Mouse (Mus musculus) bone marrow macrophage, adult 2 months (primary cell): ENCODE measurements at regions not wholly inside any gene's neighbourhood (a gene's known extent, or its start where the extent isn't known, plus 50 kb on each side); places are given as distances from the start of the nearest gene placed in this dataset.
A peak's percentile ranks its signal among the peaks of the same experiment; 100 is the strongest.
"Not testable (repeated sequence)": the region's sequence is repeated elsewhere in the genome, so short reads cannot be mapped to it uniquely, and the experiment has no call there.

Experiments
- H3K27ac ChIP-seq: 2 replicates; pipeline ENCODE4 v1.5.1; 2012; ENCODE audit warnings: low read depth, low read length; ENCODE audit not compliant: insufficient read depth
- H3K4me1 ChIP-seq: 2 replicates; pipeline ENCODE4 v1.6.1; 2012; ENCODE audit warnings: low read length; ENCODE audit not compliant: control insufficient read depth, insufficient read depth
- H3K4me3 ChIP-seq: 2 replicates; pipeline ENCODE4 v1.5.1; 2012; ENCODE audit warnings: mild to moderate bottlenecking, low read length, moderate library complexity; ENCODE audit not compliant: insufficient read depth
- CTCF ChIP-seq: IDR thresholded peaks from 2 replicates; pipeline ENCODE4 v1.5.1; 2012; ENCODE audit warnings: low read depth, mild to moderate bottlenecking, low read length, moderate library complexity
- POLR2A ChIP-seq: IDR thresholded peaks from 2 replicates; pipeline ENCODE4 v1.6.1; 2012; ENCODE audit warnings: mild to moderate bottlenecking, low read depth, low read length, borderline replicate concordance

DNA sequence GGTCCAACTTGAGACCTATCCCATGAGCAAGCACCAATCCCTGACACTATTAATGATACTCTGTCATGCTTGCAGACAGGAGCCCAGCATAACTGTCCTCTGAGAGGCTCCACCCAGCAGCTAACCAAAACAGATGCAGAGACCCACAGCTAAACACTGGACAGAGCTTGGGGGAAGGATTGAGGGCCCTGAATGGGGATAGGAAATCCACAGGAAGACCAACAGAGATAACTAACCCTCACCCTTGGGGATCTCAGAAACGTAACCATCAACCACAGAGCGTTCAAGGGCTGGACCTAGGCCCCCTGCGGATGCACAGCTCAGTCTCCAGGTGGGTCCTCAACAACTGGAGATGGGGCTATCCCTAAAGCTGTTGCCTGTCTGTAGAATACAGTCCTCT is 93.7 kb downstream of the Cd24a start:
- Histone ChIP-seq H3K4me3 (no peak overlapping the region), H3K27ac (no peak overlapping the region), H3K4me1 (peaks cover 29% of the 10 kb centered on the region)
- no peak for TF ChIP-seq CTCF
- TF ChIP-seq POLR2A, result no peak

DNA sequence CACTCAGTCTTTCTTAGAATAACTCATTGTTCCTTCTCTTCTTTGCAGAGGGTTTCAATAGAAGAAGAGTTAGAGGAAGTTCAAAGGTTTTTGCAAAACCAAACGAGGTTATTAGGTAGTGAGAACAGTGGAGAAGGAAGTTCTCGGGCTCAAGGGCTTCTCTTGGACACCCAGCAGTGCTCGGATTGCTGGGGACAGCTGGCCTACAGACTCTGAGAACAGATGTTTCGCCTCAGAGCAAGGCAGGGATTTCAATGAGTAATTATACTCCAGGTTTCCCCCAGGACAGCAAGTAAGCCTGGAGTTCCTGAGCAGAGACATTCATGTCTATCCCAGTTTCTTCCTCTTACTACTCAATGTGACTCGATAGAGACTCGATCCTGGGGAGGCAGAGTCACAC is 94.4 kb downstream of the Cd24a start:
- TF ChIP-seq CTCF, result no peak
- no peak for TF ChIP-seq POLR2A
- Histone ChIP-seq H3K27ac (0 out of 2 replicates have a peak overlapping the region, but pooled peaks have one; percentile 4), H3K4me3 (no peak overlapping the region), H3K4me1 (peaks cover 22% of the 10 kb centered on the region)

DNA sequence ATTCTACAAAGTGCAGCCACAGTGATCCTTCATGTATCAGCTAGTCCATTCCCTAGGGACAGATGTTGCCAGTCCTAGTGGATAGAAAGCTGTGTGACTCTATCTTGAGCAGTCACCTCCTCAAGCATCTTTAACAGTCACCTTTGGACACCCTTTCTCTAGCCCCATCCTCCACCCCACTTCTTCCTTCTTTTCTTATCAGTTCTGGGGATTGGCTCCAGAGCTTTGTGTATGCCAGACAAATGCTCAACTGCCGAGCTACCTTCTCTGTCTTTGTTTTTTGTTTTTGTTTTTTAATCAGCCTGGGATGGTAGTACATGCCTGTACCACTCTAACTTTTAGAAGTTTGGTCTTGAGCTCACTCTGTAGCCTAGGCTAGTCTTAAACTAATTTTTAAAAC is 96.7 kb downstream of the Cd24a start:
- Histone ChIP-seq H3K4me3 (no peak overlapping the region), H3K4me1 (peaks cover 13% of the 10 kb centered on the region), H3K27ac (no peak overlapping the region)
- TF ChIP-seq CTCF (no peak), POLR2A (no peak)

DNA sequence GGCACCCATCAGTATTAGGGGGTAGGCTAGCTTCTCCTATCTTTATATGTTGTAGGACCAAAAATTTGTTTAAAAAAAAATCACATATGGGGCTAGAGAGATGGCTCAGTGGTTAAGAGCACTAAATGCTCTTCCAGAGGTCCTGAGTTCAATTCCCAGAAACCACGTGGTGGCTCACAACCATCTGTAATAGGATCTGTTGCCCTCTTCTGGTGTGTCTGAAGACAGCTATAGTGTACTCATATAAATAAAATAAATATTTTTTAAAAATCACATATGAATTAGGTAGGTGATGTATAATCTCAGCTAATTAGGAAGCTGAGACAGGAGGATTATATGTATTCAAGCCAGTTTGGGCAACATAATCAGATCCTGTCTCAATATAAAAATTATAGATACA is 97.4 kb downstream of the Cd24a start:
- not testable (repeated sequence) for H3K4me1 ChIP-seq

DNA sequence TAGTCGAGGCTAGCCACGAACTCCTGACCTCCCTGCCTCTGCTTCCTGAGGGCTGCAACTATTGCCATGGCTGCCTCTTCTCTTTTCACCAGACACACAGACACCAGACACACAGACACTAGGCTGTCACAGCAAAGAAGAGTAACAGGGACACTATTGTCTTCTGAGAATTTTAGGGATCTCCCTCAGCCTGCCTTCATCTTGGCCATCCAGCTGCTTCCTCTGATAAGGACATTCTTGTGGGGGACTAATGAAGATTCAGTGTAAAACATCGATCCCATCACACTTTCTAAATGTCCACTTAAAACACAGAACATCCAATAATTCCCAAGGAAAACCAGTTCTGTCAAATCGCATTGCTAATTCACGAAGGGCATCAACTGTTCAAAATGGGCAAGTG is 98.2 kb downstream of the Cd24a start:
- Histone ChIP-seq H3K4me3 (no peak overlapping the region), H3K4me1 (peaks cover 9% of the 10 kb centered on the region), H3K27ac (no peak overlapping the region)
- no peak for TF ChIP-seq POLR2A
- no peak for TF ChIP-seq CTCF

More for the DNA sequence above, 97.4 kb downstream of the Cd24a start:
- H3K4me3 ChIP-seq, H3K27ac ChIP-seq: not testable (repeated sequence)

DNA sequence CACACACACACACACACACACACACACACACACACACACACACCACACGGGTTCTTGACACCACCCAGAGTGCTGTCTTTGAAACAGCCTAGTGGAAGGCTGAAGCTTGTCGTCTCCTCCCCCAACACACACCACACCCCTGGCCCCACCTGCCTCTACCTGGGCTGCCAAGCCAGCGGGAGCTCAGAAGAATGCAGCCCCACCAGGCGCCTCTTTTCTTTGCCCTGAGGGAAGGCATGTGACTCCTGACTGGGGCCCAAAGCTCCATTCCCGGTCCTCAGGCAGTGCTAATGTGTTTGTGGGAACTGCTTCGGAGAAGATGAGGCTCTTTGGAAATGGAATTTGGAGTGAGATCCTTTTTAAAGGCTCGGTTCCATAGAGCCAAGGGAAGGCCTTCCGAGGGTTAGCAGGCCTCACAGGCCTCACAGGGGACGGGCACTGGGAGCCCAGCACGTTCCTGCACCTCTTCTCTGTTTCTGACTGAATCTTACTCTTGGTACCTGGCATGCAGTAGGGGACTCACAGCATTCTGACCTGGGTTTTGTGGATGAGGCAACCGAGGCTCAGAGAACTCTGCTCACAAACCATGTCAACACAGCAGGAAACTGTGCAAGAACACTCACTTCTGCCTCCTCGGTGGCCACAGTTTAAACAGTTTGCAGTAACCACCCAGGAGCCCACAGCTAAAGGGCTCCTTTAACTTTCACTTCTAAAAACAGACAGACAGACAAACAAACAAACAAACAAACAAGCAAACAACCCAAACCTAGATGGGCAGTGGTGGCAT is 106.4 kb downstream of the Cd24a start:
- H3K27ac ChIP-seq, result no peak overlapping the region
- H3K4me1 ChIP-seq, result peaks cover 3% of the 10 kb centered on the region; the same call in 1 of the 2 replicates
- no peak for TF ChIP-seq POLR2A
- no peak for TF ChIP-seq CTCF
- no peak overlapping the region for H3K4me3 ChIP-seq

DNA sequence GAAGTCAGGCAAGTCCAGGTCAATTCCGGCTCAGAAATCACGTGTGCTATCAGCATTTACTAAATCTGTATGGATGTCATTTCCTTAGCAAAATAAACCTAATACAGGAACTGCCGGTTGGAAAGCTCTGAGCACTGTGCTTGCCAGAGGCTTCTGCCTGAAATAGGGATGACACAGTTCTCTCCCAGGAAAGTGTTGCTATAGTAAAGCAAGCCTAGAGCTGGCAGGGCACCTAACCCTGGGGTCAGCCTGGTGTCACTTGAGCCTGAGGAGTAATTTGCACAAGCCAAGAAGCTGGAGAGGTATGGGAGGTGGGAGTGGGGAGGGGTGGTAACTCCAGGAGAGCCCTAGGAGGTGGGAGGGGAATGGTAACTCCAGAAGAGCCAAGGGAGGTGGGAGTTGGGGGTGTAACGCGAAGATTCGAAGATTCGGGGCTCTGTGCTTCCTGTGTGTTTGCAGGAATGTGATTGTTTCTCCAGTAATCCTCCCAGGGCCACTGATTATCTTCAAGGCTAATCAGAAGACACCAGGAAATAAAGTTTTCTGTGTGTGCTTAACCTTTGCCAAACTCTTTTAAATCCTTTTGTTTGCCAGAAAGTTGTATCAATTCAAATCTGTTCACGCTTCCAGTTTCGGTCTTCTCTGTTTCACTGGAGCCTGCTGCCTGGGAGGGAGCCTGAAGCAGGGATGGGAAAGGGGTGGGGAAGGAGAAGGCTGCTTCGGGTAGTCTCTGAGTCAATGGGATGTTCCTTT is 111.3 kb downstream of the Cd24a start:
- no peak for TF ChIP-seq POLR2A
- no peak for TF ChIP-seq CTCF
- Histone ChIP-seq H3K4me3 (no peak overlapping the region), H3K27ac (no peak overlapping the region), H3K4me1 (peaks cover 11% of the 10 kb centered on the region)

DNA sequence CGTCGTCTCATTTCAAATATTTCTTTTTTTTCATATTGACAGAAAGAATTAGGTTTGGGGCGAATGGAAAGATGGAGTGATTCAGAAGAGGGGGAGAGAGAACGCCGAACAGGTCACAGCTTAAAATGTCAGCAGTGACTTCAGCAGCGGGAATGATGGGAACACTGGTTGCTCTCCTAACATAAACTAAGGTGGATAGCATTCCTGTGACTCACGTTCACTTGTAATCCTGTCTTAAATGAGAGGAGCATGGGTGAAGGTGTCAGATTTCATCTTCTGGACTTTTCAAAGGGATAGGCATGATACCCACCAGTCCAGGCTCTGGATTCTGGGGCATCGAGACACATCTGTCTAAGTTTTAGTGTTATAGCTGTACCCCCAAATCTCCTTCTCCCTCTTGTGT is 111.8 kb downstream of the Cd24a start:
- no peak for TF ChIP-seq POLR2A
- no peak for TF ChIP-seq CTCF
- peaks cover 12% of the 10 kb centered on the region for H3K4me1 ChIP-seq
- no peak overlapping the region for H3K4me3 ChIP-seq
- no peak overlapping the region for H3K27ac ChIP-seq

DNA sequence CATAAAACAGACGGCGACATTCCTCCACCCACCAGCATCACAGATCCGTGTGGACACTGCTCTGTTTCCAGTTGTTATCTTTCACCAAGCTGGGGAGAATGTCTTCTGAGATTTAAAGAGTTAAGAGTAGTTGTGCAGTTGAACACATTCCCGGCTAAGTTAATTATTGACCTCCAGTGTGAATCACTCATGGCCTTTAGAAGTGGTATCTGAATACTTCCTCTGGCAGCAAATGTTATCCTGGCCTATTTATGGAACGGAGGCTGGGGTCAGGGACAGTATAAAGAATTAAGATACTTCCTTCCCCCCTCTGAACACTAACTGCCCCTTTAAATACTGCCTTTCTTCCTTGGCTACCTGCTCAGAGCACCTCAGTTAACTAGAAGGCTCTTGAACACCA is 115.9 kb downstream of the Cd24a start:
- Histone ChIP-seq H3K27ac (no peak overlapping the region), H3K4me1 (peaks cover 16% of the 10 kb centered on the region), H3K4me3 (no peak overlapping the region)
- TF ChIP-seq CTCF, result no peak

DNA sequence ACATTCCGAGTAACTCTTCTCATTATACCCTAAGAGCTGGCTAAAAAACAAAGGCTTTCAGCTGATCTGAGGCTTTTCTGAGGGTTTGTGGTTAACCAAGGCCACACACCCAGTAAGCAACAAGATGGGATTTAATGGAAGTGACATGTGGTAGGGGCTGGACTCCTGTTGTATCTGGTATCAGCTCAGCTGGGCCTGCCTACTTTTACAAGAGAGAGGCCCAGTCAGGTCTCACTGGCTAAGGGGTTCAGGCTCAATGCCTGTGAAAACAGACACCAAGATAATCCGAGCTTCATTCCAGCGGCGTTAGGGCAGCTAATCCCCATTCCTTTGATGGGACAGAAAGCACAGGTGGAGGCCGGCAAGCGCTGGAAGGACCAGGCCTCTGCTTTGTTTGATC is 116.4 kb downstream of the Cd24a start:
- Histone ChIP-seq H3K4me1 (peaks cover 16% of the 10 kb centered on the region), H3K4me3 (no peak overlapping the region), H3K27ac (no peak overlapping the region)
- TF ChIP-seq CTCF (no peak), POLR2A (no peak)
